ENCODE assay signal across 8 mouse cellular contexts in the genomic region with DNA sequence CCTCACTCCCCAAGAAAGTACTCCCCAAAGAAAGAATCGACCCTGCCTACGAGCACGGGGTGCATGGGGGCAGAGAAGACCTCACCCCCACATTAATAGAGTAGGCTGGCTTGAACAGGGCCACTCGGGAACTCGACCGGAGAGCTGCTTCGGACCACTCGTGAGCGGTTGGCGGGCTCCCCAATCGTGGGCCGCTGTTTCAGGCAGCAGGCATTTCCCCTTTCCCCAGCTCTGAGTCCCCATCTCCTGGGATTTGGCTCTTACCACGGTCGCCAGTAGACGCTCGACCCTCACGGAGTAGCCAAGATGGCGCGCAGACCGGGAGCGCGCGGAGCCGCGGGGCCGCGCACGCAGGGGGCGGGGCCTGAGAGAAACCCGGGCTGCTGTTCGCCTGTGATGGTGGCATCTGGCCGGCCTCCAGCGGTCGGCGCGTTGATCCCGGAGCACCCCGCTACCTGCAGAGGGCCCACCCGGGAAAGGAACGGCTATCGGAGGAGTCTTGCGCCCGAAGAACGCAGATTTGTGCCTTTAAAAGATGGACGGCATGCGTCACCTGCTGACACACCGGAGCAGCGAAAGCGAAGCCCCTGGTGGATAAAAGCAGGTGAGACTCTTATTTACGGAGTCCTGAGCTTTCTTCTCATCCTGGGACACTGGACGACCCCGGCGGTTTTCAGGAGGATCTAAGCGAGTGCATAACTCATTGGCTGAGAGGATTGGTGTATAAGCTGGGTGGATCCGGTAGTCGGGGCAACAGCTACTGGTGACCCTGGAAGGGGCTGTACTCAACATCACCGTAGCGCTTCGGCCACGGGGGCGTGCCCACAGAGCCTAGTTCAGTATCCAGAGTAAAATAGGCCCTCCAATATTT. TPM values are rescaled to one million over a fixed set of nuclear protein-coding genes. Genes with fewer than 3 reads are reported as not detected.
DNase-seq lines count a peak whose midpoint lies in the region; ATAC-seq lines count a peak whose summit lies in the region.

A gene (minus strand): TSS at position 338 of the 871 bp plus-strand sequence.

- no peaks in the 10 kb centered on the region for H3K27me3 ChIP-seq in embryonic facial prominence, embryonic 14.5 days (replicated peaks; ENCODE audit: control insufficient read depth, insufficient read depth, low read length)

- no peaks in the 10 kb centered on the region for H3K9me3 ChIP-seq in embryonic facial prominence, embryonic 14.5 days (ENCODE audit: control insufficient read depth, low read length)

- DNase-seq in 416B (ENCODE audit: low read depth) (peak; percentile 73), liver (peak; percentile 90)
- peak; percentile 68 to 72 for DNase-seq in adrenal gland, postnatal 4 days (ENCODE audit: low spot score in 2 of 2)
- DNase-seq in embryonic facial prominence, embryonic 14.5 days (ENCODE audit: low spot score), result peak; percentile 79
- DNase-seq in heart, adult 8-10 months (ENCODE audit: low spot score), result peak; percentile 79
- peak; percentile 88 for DNase-seq in kidney, adult 9 months
- peak; percentile 31 to 64 for DNase-seq in monocyte, adult 2 months (ENCODE audit: low read depth in 1 of 2, low spot score in 2 of 2)
- DNase-seq in spleen, postnatal 36 days (ENCODE audit: low spot score in 2 of 2), result peak; percentile 77 to 81

- H3K4me2 ChIP-seq in embryonic facial prominence, embryonic 14.5 days (ENCODE audit: low read depth, low read length), result peak within 1 kb of the TSS; percentile 78

- WGBS in embryonic facial prominence, embryonic 14.5 days, result under 1% methylated on average over 48 of the region's 61 CpGs

- peaks cover 17% of the 10 kb centered on the region for H3K4me1 ChIP-seq in embryonic facial prominence, embryonic 14.5 days (ENCODE audit: control insufficient read depth, insufficient read depth, low read length)

- peak within 1 kb of the TSS; percentile 70 for H3K4me3 ChIP-seq in embryonic facial prominence, embryonic 14.5 days (ENCODE audit: low read depth, low read length)

- peak; percentile 68 for ATAC-seq in embryonic facial prominence, embryonic 14.5 days (ENCODE audit: low read depth)

- peaks cover 19% of the 10 kb centered on the region; the same call in 1 of the 2 replicates for H3K36me3 ChIP-seq in embryonic facial prominence, embryonic 14.5 days (ENCODE audit: control insufficient read depth, insufficient read depth, low read length)

- peak within 1 kb of the TSS; percentile 89 for H3K9ac ChIP-seq in embryonic facial prominence, embryonic 14.5 days (ENCODE audit: low read depth, low read length)

- peak within 1 kb of the TSS; percentile 36 for H3K27ac ChIP-seq in embryonic facial prominence, embryonic 14.5 days (replicated peaks; ENCODE audit: low read depth, low read length)

RNA-seq across cellular contexts. Expression of the gene that starts here (rescaled TPM):
- 10 to 100 TPM; 38.2 to 41.5 TPM for total RNA-seq in adrenal gland, postnatal 4 days (2021)
- 67.4 and 68.7 TPM in 2 replicates for polyA plus RNA-seq in embryonic facial prominence, embryonic 14.5 days (2014; fragmentation: Nextera tagmentation; extraction: Ambion mirVana)
- total RNA-seq in heart, adult 8-10 months (2022), result 10 to 100 TPM; 29.7 to 35.8 (median 33.3) TPM

Comparison
In these comparisons a context has a peak if more than half of its experiments do, and no peak if none do; other contexts are left out.
1. Peak in every context shown above with its lines: DNase-seq, ATAC-seq, H3K4me3 ChIP-seq and H3K27ac ChIP-seq.